Mouse (Mus musculus) embryonic fibroblast, embryonic 13.5 days (primary cell): Measurements from ENCODE around the gene Rgs12.

Experiments
- CTCF ChIP-seq: IDR thresholded peaks from 2 replicates; pipeline ENCODE4 v1.5.1; 2011; ENCODE audit warnings: mild to moderate bottlenecking, control low read depth, low read length, moderate library complexity, borderline replicate concordance; ENCODE audit not compliant: insufficient read depth
- POLR2A ChIP-seq: IDR thresholded peaks from 2 replicates; pipeline ENCODE4 v1.6.1; 2011; ENCODE audit warnings: low read depth, mild to moderate bottlenecking, control low read depth, low read length, moderate library complexity

DNA sequence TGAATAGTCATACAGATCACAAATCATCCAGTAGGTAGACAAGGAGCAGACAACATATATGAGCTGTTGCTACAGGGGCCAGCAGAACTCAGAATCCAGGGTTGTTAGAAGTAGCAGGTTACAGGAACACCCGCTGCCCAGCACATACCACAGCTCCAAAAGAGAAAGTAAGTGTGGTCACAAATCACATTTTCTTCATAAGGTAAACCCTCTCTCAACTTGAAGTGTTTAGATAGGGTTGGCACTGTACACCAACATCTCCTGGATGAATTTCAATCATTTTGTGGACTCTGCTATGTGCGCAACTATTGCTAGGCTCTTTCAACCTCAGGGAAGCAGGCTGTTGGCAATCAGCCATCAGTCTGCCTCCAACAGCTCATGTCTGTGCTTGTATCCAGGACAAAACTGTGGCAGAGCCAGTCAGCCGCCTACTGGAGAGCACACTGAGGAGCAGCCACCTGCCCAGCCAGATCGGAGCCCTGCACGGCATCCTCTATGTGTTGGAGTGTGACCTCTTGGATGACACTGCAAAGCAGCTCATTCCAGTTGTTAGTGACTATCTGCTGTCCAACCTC is 46.3 kb upstream of the Rgs12 start:
- TF ChIP-seq CTCF = no peak
- no peak for TF ChIP-seq POLR2A
